9 mouse cellular contexts compared by ENCODE assay signal in the genomic region with DNA sequence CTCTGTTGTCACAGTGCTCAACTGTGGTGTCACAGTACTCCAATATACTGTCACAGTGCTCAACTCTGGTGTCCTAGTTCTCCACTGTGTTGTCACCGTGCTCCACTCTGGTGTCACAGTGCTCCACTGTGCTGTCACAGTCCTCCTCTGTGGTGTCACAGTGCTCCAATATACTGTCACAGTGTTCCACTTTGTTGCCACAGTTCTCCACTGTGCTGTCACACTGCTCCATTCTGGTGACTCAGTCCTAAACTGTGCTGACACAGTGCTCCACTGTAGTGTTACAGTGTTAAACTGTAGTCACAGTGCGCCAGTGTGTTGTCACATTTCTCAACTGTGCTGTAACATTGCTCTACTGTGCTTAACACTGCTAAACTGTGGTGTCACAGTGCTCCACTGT.
DNase-seq lines count a peak whose midpoint lies in the region; ATAC-seq and TF ChIP-seq lines count a peak whose summit lies in the region.
"Had no signal": no experiment of that assay in that cellular context is flagged by ENCODE, and none has a peak within 500 bp of the region (broad histone marks: within the 10 kb centered on the region; RNA-seq: fewer than 3 reads in every experiment).

No protein-coding gene starts in this region.

- H3K4me3 ChIP-seq in kidney, embryonic 15.5 days (replicated peaks), result no peak overlapping the region
- H3K4me3 ChIP-seq in embryonic facial prominence, embryonic 14.5 days (ENCODE audit: low read depth, low read length), result no peak overlapping the region
- H3K4me3 ChIP-seq in hindbrain, postnatal 0 days (ENCODE audit: low read length), result no peak overlapping the region
- H3K4me3 ChIP-seq in midbrain, embryonic 15.5 days, result no peak overlapping the region

- H3K4me1 ChIP-seq in kidney, embryonic 15.5 days, result no peaks in the 10 kb centered on the region
- H3K4me1 ChIP-seq in embryonic facial prominence, embryonic 14.5 days (ENCODE audit: control insufficient read depth, insufficient read depth, low read length), result no peaks in the 10 kb centered on the region
- H3K4me1 ChIP-seq in hindbrain, postnatal 0 days (ENCODE audit: insufficient read depth, low read length), result no peaks in the 10 kb centered on the region
- no peaks in the 10 kb centered on the region for H3K4me1 ChIP-seq in midbrain, embryonic 15.5 days

- H3K9ac ChIP-seq in kidney, embryonic 15.5 days, result no peak overlapping the region
- no peak overlapping the region for H3K9ac ChIP-seq in embryonic facial prominence, embryonic 14.5 days (ENCODE audit: low read depth, low read length)
- H3K9ac ChIP-seq in hindbrain, postnatal 0 days (replicated peaks; ENCODE audit: low read length), result no peak overlapping the region
- no peak overlapping the region for H3K9ac ChIP-seq in midbrain, embryonic 15.5 days

- H3K27ac ChIP-seq in kidney, embryonic 15.5 days, result no peak overlapping the region
- no peak overlapping the region for H3K27ac ChIP-seq in embryonic facial prominence, embryonic 14.5 days (replicated peaks; ENCODE audit: low read depth, low read length)
- H3K27ac ChIP-seq in hindbrain, postnatal 0 days, result no peak overlapping the region
- H3K27ac ChIP-seq in midbrain, embryonic 15.5 days, result no peak overlapping the region

- no peak for TF ChIP-seq CTCF in hindbrain, postnatal 0 days (IDR thresholded peaks at IDR 0.05; ENCODE audit: low read depth)

- no peak overlapping the region for H3K4me2 ChIP-seq in kidney, embryonic 15.5 days
- H3K4me2 ChIP-seq in embryonic facial prominence, embryonic 14.5 days (ENCODE audit: low read depth, low read length), result no peak overlapping the region
- no peak overlapping the region for H3K4me2 ChIP-seq in hindbrain, postnatal 0 days (ENCODE audit: low read depth, low read length)
- no peak overlapping the region for H3K4me2 ChIP-seq in midbrain, embryonic 15.5 days

- 58% methylated on average over 2 of the region's 2 CpGs for WGBS in kidney, embryonic 15.5 days
- WGBS in embryonic facial prominence, embryonic 14.5 days, result 54% methylated on average over 2 of the region's 2 CpGs
- 48% methylated on average over 2 of the region's 2 CpGs for WGBS in hindbrain, postnatal 0 days
- WGBS in midbrain, embryonic 15.5 days, result 59% methylated on average over 2 of the region's 2 CpGs

- H3K9me3 ChIP-seq in kidney, embryonic 15.5 days (replicated peaks), result peaks cover 63% of the 10 kb centered on the region
- H3K9me3 ChIP-seq in embryonic facial prominence, embryonic 14.5 days (ENCODE audit: control insufficient read depth, low read length), result peaks cover 63% of the 10 kb centered on the region
- H3K9me3 ChIP-seq in hindbrain, postnatal 0 days (ENCODE audit: low read length), result peaks cover 53% of the 10 kb centered on the region
- H3K9me3 ChIP-seq in midbrain, embryonic 15.5 days, result peaks cover 59% of the 10 kb centered on the region

- no peaks in the 10 kb centered on the region for H3K36me3 ChIP-seq in kidney, embryonic 15.5 days
- no peaks in the 10 kb centered on the region for H3K36me3 ChIP-seq in embryonic facial prominence, embryonic 14.5 days (ENCODE audit: control insufficient read depth, insufficient read depth, low read length)
- H3K36me3 ChIP-seq in hindbrain, postnatal 0 days (ENCODE audit: insufficient read depth, low read length), result no peaks in the 10 kb centered on the region
- H3K36me3 ChIP-seq in midbrain, embryonic 15.5 days (replicated peaks), result no peaks in the 10 kb centered on the region

- ATAC-seq in kidney, embryonic 15.5 days (replicated peaks; ENCODE audit: low FRiP score), result peak; percentile 36
- peak; percentile 31 for ATAC-seq in embryonic facial prominence, embryonic 14.5 days (ENCODE audit: low read depth)
- peak; percentile 50 for ATAC-seq in hindbrain, postnatal 0 days
- peak; percentile 41 for ATAC-seq in midbrain, embryonic 15.5 days (replicated peaks)

- H3K27me3 ChIP-seq in kidney, embryonic 15.5 days, result no peaks in the 10 kb centered on the region
- no peaks in the 10 kb centered on the region for H3K27me3 ChIP-seq in embryonic facial prominence, embryonic 14.5 days (replicated peaks; ENCODE audit: control insufficient read depth, insufficient read depth, low read length)
- H3K27me3 ChIP-seq in hindbrain, postnatal 0 days (ENCODE audit: insufficient read depth, low read length), result no peaks in the 10 kb centered on the region
- H3K27me3 ChIP-seq in midbrain, embryonic 15.5 days (replicated peaks), result no peaks in the 10 kb centered on the region

- no peak for DNase-seq in kidney, postnatal 10 days
- no peak for DNase-seq in embryonic facial prominence, embryonic 14.5 days (ENCODE audit: low spot score)
- no peak for DNase-seq in hindbrain, postnatal 0 days (ENCODE audit: low spot score)
- no peak for DNase-seq in thymus, postnatal 25 days
- no peak for DNase-seq in left cerebral cortex, adult 18-20 months (ENCODE audit: low spot score in 2 of 2)
- no peak for DNase-seq in kidney, postnatal 14 days
- DNase-seq: heart, postnatal 36 days had no signal
